Mouse (Mus musculus): ENCODE data around the gene Olfr1393. TPM values are rescaled to one million over a fixed set of nuclear protein-coding genes. Genes with fewer than 3 reads are reported as not detected.
"Not testable (repeated sequence)": the region's sequence is repeated elsewhere in the genome, so short reads cannot be mapped to it uniquely, and the experiment has no call there.

Gene Olfr1393
- polyA plus RNA-seq, 1 experiment from 2014 or later = not detected

DNA sequence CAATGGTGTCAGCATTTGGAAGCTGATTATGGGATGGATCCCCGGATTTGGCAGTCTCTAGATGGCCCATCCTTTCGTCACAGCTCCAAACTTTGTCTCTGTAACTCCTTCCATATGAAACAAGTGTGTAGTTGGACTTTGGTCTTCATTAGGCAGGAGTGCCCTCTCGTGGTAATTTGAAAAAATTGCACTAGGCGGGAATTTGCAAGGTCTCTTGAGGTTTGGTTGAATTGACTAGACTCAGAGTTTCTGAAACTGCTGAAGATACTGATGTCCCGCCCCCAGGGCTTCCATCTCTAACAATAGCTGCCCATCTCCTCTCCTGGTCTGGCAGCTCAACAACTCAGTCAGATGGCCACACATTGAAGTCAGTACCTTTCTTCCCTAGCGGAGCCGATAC lies 6.8 kb upstream of the Olfr1393 start:
- Histone ChIP-seq H3K4me1 (no peaks in the 10 kb centered on the region), H3K27me3 (replicated peaks; ENCODE audit: low read depth, poor library complexity, severe bottlenecking) (no peaks in the 10 kb centered on the region), H3K27ac (replicated peaks) (no peak overlapping the region), H3K36me3 (replicated peaks) (no peaks in the 10 kb centered on the region), H3K4me3 (no peak overlapping the region), H3K9me3 (no peaks in the 10 kb centered on the region)
- WGBS = 29% methylated on average over 7 of the region's 7 CpGs
- DNase-seq (ENCODE audit: low spot score) = peak; percentile 54

DNA sequence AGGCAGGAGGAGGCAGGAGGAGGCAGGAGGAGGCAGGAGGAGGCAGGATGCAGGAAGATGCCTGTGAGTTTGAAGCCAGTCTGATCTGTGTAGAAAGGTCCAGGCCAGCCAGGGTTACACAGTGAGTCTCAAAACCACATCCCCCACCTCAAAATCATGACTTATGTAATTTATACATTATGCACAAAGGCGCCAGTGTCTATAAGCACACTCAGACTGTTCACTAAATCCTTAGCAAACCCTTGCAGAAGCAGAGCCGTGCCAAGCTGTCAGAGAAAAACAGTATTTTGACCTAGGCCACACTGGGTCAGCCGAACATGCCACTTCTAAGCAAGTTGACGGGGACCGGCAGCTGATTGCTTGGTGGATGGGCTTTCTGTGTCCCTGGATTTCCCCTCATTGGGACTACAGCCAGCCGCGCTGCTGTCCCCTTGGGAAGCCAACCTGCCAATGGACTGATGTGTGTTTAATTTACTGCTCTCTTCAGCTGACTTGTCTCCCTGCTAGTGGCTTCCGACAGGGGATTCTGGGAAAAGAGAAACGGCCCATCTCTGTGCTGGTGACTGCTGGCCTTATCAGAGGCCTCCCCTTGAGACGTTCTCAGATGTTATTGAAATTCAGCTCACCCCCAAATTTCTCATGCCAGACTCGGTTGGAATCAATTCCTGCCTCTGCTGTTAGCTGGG lies 4.1 kb upstream of the Olfr1393 start:
- Histone ChIP-seq H3K27ac (replicated peaks) (no peak overlapping the region), H3K4me3 (no peak overlapping the region), H3K27me3 (replicated peaks; ENCODE audit: low read depth, poor library complexity, severe bottlenecking) (no peaks in the 10 kb centered on the region), H3K36me3 (replicated peaks) (no peaks in the 10 kb centered on the region), H3K9me3 (no peaks in the 10 kb centered on the region), H3K4me1 (no peaks in the 10 kb centered on the region)
- 80% methylated on average over 11 of the region's 11 CpGs for WGBS
- DNase-seq (ENCODE audit: low spot score) = no peak

DNA sequence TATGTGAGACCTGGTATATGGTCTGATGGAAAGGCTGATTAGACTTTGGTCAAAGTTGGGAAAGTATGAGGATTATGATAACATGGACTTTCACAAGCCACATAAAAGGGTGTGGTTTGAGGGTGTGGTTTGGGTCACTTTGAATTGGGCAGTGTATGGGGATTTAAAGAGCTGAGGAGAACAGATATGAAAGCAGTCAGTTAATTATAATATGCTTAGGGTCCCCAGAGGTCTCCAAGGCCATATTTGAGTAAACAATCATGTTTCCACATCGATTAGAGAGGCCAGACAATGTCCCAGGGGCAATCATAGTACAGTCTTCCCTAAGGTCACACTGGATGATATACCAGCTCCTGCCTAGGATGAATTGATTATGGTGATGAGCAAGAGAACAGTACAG lies 6.9 kb downstream of the Olfr1393 start, which contains the start of gene Olfr1392:
Gene Olfr1392 (plus strand): TSS at position 301 of the 400 bp plus-strand sequence.
- H3K4me1 ChIP-seq; H3K27ac ChIP-seq (replicated peaks); H3K36me3 ChIP-seq (replicated peaks); H3K27me3 ChIP-seq (replicated peaks; ENCODE audit: low read depth, poor library complexity, severe bottlenecking); DNase-seq (ENCODE audit: low spot score); H3K4me3 ChIP-seq; H3K9me3 ChIP-seq: not testable (repeated sequence)
- WGBS = 56% methylated on average over 1 of the region's 1 CpGs

- Histone ChIP-seq H3K4me1 (no peaks in the 10 kb centered on the region), H3K36me3 (replicated peaks) (no peaks in the 10 kb centered on the region), H3K27me3 (replicated peaks; ENCODE audit: low read depth, poor library complexity, severe bottlenecking) (no peaks in the 10 kb centered on the region), H3K27ac (replicated peaks) (no peak overlapping the region), H3K9me3 (no peaks in the 10 kb centered on the region), H3K4me3 (no peak overlapping the region)
- DNase-seq (ENCODE audit: low spot score) = no peak
- 76% methylated on average over 2 of the region's 2 CpGs for WGBS
Observed at GRCm38 (mm10) chr11:49287251-49287650, 9.1 kb downstream of the Olfr1393 start.

- Histone ChIP-seq H3K27me3 (replicated peaks; ENCODE audit: low read depth, poor library complexity, severe bottlenecking) (no peaks in the 10 kb centered on the region), H3K27ac (replicated peaks) (no peak overlapping the region), H3K36me3 (replicated peaks) (no peaks in the 10 kb centered on the region), H3K4me3 (no peak overlapping the region), H3K4me1 (no peaks in the 10 kb centered on the region), H3K9me3 (no peaks in the 10 kb centered on the region)
- 84% methylated on average over 3 of the region's 3 CpGs for WGBS
- DNase-seq (ENCODE audit: low spot score) = no peak
Observed at GRCm38 (mm10) chr11:49292777-49293176, 14.7 kb downstream of the Olfr1393 start.

- H3K27me3 ChIP-seq (replicated peaks; ENCODE audit: low read depth, poor library complexity, severe bottlenecking) = no peaks in the 10 kb centered on the region
- DNase-seq (ENCODE audit: low spot score) = no peak
- H3K27ac ChIP-seq (replicated peaks) = no peak within 1 kb of the TSS
Observed at GRCm38 (mm10) chr11:49304441-49304840, 26.3 kb downstream of the Olfr1393 start, which contains the start of gene Olfr10. Gene Olfr10, plus strand, starts transcription at chr11:49304741.

DNA sequence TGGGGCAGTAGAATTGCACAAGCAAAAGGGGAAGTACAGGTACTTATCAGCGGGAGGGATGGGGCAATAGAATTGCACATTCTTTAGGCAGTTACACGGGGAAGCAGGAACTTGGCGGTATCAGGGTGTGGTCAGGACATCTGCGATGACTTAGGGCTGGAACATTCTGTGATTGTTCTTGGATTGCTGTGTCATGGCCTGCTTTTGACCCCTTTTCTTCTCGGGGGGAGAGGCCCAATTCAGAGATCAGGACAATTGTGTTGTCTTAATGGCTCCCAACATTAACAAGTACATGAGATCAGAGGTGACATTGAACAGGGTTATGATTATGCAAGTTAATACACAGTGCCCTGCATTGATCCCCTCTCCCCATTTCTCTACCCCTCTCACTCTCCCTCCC lies 30.4 kb downstream of the Olfr1393 start:
- 87% methylated on average over 5 of the region's 5 CpGs for WGBS
- H3K4me3 ChIP-seq; H3K27ac ChIP-seq (replicated peaks); H3K9me3 ChIP-seq; H3K27me3 ChIP-seq (replicated peaks; ENCODE audit: low read depth, poor library complexity, severe bottlenecking); H3K36me3 ChIP-seq (replicated peaks); DNase-seq (ENCODE audit: low spot score); H3K4me1 ChIP-seq: not testable (repeated sequence)

More at GRCm38 (mm10) chr11:49304441-49304840, 26.3 kb downstream of the Olfr1393 start, which contains the start of gene Olfr10:
- no peaks in the 10 kb centered on the region for H3K36me3 ChIP-seq (replicated peaks)
- H3K4me3 ChIP-seq = no peak within 1 kb of the TSS
- H3K9me3 ChIP-seq = no peaks in the 10 kb centered on the region
- H3K4me1 ChIP-seq = no peaks in the 10 kb centered on the region

DNA sequence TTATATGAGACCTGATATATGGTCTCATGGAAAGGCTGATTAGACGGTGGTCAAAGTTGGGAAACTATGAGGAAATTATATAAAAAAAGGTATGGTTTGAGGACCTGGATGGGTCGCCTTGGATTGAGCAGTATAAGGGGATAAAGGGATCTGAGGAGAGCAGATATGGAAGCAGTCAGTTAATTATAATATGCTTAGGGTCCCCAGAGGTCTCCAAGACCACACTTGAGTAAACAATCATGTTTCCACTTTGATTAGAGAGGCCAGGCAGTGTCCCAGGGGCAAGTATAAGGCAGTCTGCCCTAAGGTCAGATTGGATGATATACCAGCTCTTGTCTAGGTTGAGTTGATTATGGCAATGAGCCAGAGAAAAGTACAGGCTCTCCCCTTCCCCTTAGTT lies 44.3 kb downstream of the Olfr1393 start, which contains the start of gene Olfr1391:
Gene Olfr1391 (plus strand): TSS at position 301 of the 400 bp plus-strand sequence.
- DNase-seq (ENCODE audit: low spot score) = no peak
- Histone ChIP-seq H3K4me3 (no peak within 1 kb of the TSS), H3K36me3 (replicated peaks) (no peaks in the 10 kb centered on the region), H3K27ac (replicated peaks) (no peak within 1 kb of the TSS), H3K4me1 (no peaks in the 10 kb centered on the region), H3K27me3 (replicated peaks; ENCODE audit: low read depth, poor library complexity, severe bottlenecking) (no peaks in the 10 kb centered on the region), H3K9me3 (no peaks in the 10 kb centered on the region)
- WGBS = 72% methylated on average over 2 of the region's 2 CpGs

DNA sequence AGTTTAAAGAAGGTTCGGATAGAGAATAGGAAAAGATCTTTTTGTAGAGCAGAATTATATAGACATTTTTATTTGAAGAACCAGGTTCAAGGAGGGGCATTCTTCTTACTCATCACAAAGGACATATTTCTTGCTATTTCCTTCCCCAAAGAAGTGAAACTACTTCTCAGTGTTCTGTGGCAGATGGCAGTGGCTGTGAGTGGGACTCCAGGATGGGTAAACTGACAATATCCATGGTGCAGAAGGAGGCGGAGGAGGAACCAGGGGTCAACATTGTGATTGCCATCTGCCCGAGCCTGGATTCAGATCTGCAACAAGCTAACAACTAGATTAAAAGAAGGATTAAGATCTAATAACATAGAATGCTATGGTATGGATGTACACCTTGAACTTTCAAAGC lies 48.6 kb downstream of the Olfr1393 start:
- 81% methylated on average over 3 of the region's 3 CpGs for WGBS
- H3K9me3 ChIP-seq = no peaks in the 10 kb centered on the region
- H3K4me3 ChIP-seq = no peak overlapping the region
- no peak overlapping the region for H3K27ac ChIP-seq (replicated peaks)
- H3K36me3 ChIP-seq (replicated peaks) = no peaks in the 10 kb centered on the region
- H3K27me3 ChIP-seq (replicated peaks; ENCODE audit: low read depth, poor library complexity, severe bottlenecking) = no peaks in the 10 kb centered on the region
- no peaks in the 10 kb centered on the region for H3K4me1 ChIP-seq
- no peak for DNase-seq (ENCODE audit: low spot score)

DNA sequence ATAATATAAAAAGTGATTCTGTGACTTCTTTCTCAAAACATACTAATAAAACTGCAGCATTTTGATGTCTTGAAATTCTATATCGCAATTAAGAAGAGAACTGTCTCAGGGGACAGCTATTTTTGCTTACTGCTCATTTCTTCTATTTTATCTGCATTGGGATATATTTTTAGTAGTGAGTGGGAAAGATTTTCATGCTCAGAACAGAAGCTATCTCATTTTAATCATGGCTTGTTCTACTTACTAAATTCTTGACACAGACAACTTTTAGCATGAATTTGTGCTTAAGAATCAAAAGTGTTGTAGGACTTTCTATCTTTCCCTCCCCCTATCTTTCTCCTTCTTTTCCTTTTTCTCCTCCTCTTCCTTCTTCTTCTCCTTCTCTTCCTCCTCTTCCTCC lies 51.6 kb downstream of the Olfr1393 start:
- WGBS = 78% methylated on average over 1 of the region's 1 CpGs

More for the DNA sequence above, 51.6 kb downstream of the Olfr1393 start:
- Histone ChIP-seq H3K27ac (replicated peaks) (no peak overlapping the region), H3K4me3 (no peak overlapping the region), H3K36me3 (replicated peaks) (no peaks in the 10 kb centered on the region), H3K9me3 (no peaks in the 10 kb centered on the region), H3K4me1 (no peaks in the 10 kb centered on the region), H3K27me3 (replicated peaks; ENCODE audit: low read depth, poor library complexity, severe bottlenecking) (no peaks in the 10 kb centered on the region)
- no peak for DNase-seq (ENCODE audit: low spot score)

Other genes starting within 250 kb of the Olfr1393 start
- 0.16 and 0.20 TPM in 2 replicates for gene 9930111J21Rik2, start 227.1 kb upstream of the Olfr1393 start, polyA plus RNA-seq (2016; fragmentation: Nextera tagmentation; extraction: Ambion mirVana)
- gene Tgtp2, start 214.1 kb upstream of the Olfr1393 start, polyA plus RNA-seq (2016; fragmentation: Nextera tagmentation; extraction: Ambion mirVana) = not detected in 2 replicates
- gene Ifi47, start 201.7 kb upstream of the Olfr1393 start, polyA plus RNA-seq (2016; fragmentation: Nextera tagmentation; extraction: Ambion mirVana) = 0.18 and 0.19 TPM in 2 replicates
- gene Olfr1396, start 163.4 kb upstream of the Olfr1393 start, polyA plus RNA-seq (2016; fragmentation: Nextera tagmentation; extraction: Ambion mirVana) = not detected in 2 replicates
- gene Olfr1395, start 136.0 kb upstream of the Olfr1393 start, polyA plus RNA-seq (2016; fragmentation: Nextera tagmentation; extraction: Ambion mirVana) = not detected in 2 replicates
- gene Olfr1394, start 123.9 kb upstream of the Olfr1393 start, polyA plus RNA-seq (2016; fragmentation: Nextera tagmentation; extraction: Ambion mirVana) = not detected in 2 replicates
- gene Btnl9, start 91.1 kb upstream of the Olfr1393 start, polyA plus RNA-seq (2016; fragmentation: Nextera tagmentation; extraction: Ambion mirVana) = 0.23 and 0.31 TPM in 2 replicates
- gene Zfp62, start 75.0 kb upstream of the Olfr1393 start, polyA plus RNA-seq (2016; fragmentation: Nextera tagmentation; extraction: Ambion mirVana) = 46.8 and 50.0 TPM in 2 replicates
- gene Mgat1, start 34.1 kb upstream of the Olfr1393 start, polyA plus RNA-seq (2016; fragmentation: Nextera tagmentation; extraction: Ambion mirVana) = 34.8 and 40.3 TPM in 2 replicates
- 0.06 TPM in 1 of 2 replicates, not detected in the other for gene Olfr1392, start 7.0 kb downstream of the Olfr1393 start, polyA plus RNA-seq (2016; fragmentation: Nextera tagmentation; extraction: Ambion mirVana)
- not detected in 2 replicates for gene Olfr10, start 26.4 kb downstream of the Olfr1393 start, polyA plus RNA-seq (2016; fragmentation: Nextera tagmentation; extraction: Ambion mirVana)
- not detected in 2 replicates for gene Olfr1391, start 44.4 kb downstream of the Olfr1393 start, polyA plus RNA-seq (2016; fragmentation: Nextera tagmentation; extraction: Ambion mirVana)
- gene Olfr1390, start 56.9 kb downstream of the Olfr1393 start, polyA plus RNA-seq (2016; fragmentation: Nextera tagmentation; extraction: Ambion mirVana) = not detected in 2 replicates
- not detected in 2 replicates for gene Olfr1389, start 144.8 kb downstream of the Olfr1393 start, polyA plus RNA-seq (2016; fragmentation: Nextera tagmentation; extraction: Ambion mirVana)
- gene Olfr1388, start 158.3 kb downstream of the Olfr1393 start, polyA plus RNA-seq (2016; fragmentation: Nextera tagmentation; extraction: Ambion mirVana) = 0.42 and 0.57 TPM in 2 replicates
- gene Olfr1387, start 177.0 kb downstream of the Olfr1393 start, polyA plus RNA-seq (2016; fragmentation: Nextera tagmentation; extraction: Ambion mirVana) = not detected in 2 replicates
- not detected in 2 replicates for gene Olfr1386, start 186.7 kb downstream of the Olfr1393 start, polyA plus RNA-seq (2016; fragmentation: Nextera tagmentation; extraction: Ambion mirVana)
- gene Olfr1385, start 210.8 kb downstream of the Olfr1393 start, polyA plus RNA-seq (2016; fragmentation: Nextera tagmentation; extraction: Ambion mirVana) = not detected in 2 replicates
- gene Olfr1384, start 228.4 kb downstream of the Olfr1393 start, polyA plus RNA-seq (2016; fragmentation: Nextera tagmentation; extraction: Ambion mirVana) = not detected in 2 replicates
- not detected in 2 replicates for gene Olfr1383, start 241.3 kb downstream of the Olfr1393 start, polyA plus RNA-seq (2016; fragmentation: Nextera tagmentation; extraction: Ambion mirVana)
- gene Olfr1382, start 249.9 kb downstream of the Olfr1393 start, polyA plus RNA-seq (2016; fragmentation: Nextera tagmentation; extraction: Ambion mirVana) = not detected in 2 replicates